In the genomic region with DNA sequence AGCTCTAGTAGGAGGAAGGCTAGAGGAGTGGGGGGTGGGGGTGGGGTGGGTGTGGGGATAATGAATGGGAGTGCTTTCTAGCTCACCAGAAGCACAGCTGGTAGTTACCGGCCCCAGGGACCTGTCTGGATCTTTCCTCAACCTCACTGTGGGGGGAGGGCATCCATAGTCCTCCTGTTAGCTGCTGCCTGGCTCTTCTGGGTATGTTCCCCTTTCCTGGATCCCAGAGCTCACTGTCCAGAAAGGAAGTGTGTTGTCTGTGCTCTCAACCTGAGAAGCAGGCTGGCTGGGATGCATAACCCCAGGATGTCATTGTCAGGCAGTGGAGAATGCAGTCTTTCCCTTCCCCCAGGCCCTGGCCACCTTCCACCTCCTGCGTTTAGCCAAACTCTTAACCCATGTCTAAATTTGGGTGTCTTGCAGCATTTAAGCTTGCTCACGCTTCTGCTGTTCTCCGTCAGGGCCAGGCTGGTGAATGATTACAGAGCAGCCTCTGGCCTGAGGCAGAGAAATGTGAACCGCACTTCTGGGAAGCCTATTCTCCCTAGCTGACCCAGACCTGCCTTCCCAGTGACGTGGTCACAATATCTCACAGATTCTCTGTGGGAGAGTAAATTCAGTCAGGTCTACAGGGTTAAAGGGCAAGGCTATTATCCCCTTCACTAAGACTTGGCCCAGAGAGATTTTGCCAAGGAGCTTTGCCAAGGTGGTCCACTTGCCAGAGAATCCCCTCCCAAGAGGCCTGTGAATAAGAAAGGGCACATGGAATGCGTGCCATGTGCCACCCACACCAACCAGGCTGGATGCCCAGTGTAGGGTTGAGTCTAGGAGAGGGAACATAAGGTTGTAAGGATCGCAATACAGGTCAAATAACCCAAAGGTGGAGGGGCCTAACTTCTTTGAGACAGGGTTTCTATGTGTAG, we compare ENCODE assay signal across 8 mouse cellular contexts. TPM values are rescaled to one million over a fixed set of nuclear protein-coding genes. Genes with fewer than 3 reads are reported as not detected.
DNase-seq lines count a peak whose midpoint lies in the region; ATAC-seq and TF ChIP-seq lines count a peak whose summit lies in the region.

No protein-coding gene starts in this region.

- 49% methylated on average over 8 of the region's 8 CpGs for WGBS in intestine, embryonic 16.5 days
- WGBS in midbrain, postnatal 0 days: 38% methylated on average over 8 of the region's 8 CpGs

- H3K9ac ChIP-seq in intestine, embryonic 16.5 days (ENCODE audit: low read depth, low read length): 0 out of 2 replicates have a peak overlapping the region, but pooled peaks have one; percentile 8
- no peak overlapping the region for H3K9ac ChIP-seq in midbrain, postnatal 0 days (replicated peaks; ENCODE audit: low read length, poor library complexity, severe bottlenecking)

- TF ChIP-seq CTCF in midbrain, postnatal 0 days (IDR thresholded peaks at IDR 0.05): no peak

- no peaks in the 10 kb centered on the region for H3K27me3 ChIP-seq in intestine, embryonic 16.5 days (replicated peaks; ENCODE audit: control insufficient read depth, insufficient read depth, low read length)
- H3K27me3 ChIP-seq in midbrain, postnatal 0 days (ENCODE audit: insufficient read depth, low read length): no peaks in the 10 kb centered on the region

- peak; percentile 60 for DNase-seq in 3134 (ENCODE audit: extremely low read depth, insufficient read length, low spot score)
- DNase-seq in R1 (ENCODE audit: low read depth, low spot score): peak; percentile 72
- peak; percentile 97 for DNase-seq in heart, adult 11 months
- peak; percentile 52 for DNase-seq in midbrain, postnatal 0 days (ENCODE audit: low spot score)
- DNase-seq in right cerebral cortex, postnatal 25 days: no peak
- no peak for DNase-seq in layer of hippocampus, postnatal 36 days
- DNase-seq in layer of hippocampus, adult 9-10 months (ENCODE audit: low spot score): no peak

- H3K27ac ChIP-seq in intestine, embryonic 16.5 days (ENCODE audit: low read length): peak overlapping the region; percentile 54
- H3K27ac ChIP-seq in midbrain, postnatal 0 days (ENCODE audit: low read depth, low read length): no peak overlapping the region

- H3K9me3 ChIP-seq in intestine, embryonic 16.5 days (ENCODE audit: control insufficient read depth, low read length): no peaks in the 10 kb centered on the region
- no peaks in the 10 kb centered on the region for H3K9me3 ChIP-seq in midbrain, postnatal 0 days (ENCODE audit: low read length)

- no peaks in the 10 kb centered on the region for H3K36me3 ChIP-seq in intestine, embryonic 16.5 days (ENCODE audit: control insufficient read depth, insufficient read depth, low read length)
- H3K36me3 ChIP-seq in midbrain, postnatal 0 days (ENCODE audit: insufficient read depth, low read length): no peaks in the 10 kb centered on the region

- H3K4me2 ChIP-seq in intestine, embryonic 16.5 days (ENCODE audit: low read depth, low read length): peak overlapping the region; percentile 87; the same call in 1 of the 2 replicates
- H3K4me2 ChIP-seq in midbrain, postnatal 0 days (ENCODE audit: low read depth, low read length, poor library complexity, severe bottlenecking): no peak overlapping the region

- peaks cover 20% of the 10 kb centered on the region for H3K4me1 ChIP-seq in intestine, embryonic 16.5 days (ENCODE audit: control insufficient read depth, insufficient read depth, low read length)
- peaks cover 10% of the 10 kb centered on the region for H3K4me1 ChIP-seq in midbrain, postnatal 0 days (ENCODE audit: insufficient read depth, low read length)

- no peak overlapping the region for H3K4me3 ChIP-seq in intestine, embryonic 16.5 days (ENCODE audit: low read length)
- no peak overlapping the region for H3K4me3 ChIP-seq in midbrain, postnatal 0 days (ENCODE audit: low read depth, low read length)

- ATAC-seq in intestine, embryonic 16.5 days: peak; percentile 56
- ATAC-seq in midbrain, postnatal 0 days (ENCODE audit: low FRiP score): no peak

RNA-seq across cellular contexts. Expression of gene Dysf, which starts 2.2 kb away (rescaled TPM):
- 5.7 and 6.1 TPM in 2 replicates for polyA plus RNA-seq in intestine, embryonic 16.5 days (2015; fragmentation: Nextera tagmentation; extraction: Ambion mirVana)
- 1.4 and 1.8 TPM in 2 replicates for total RNA-seq in midbrain, postnatal 0 days (2014; rRNA removed)
- 1.7 and 2.0 TPM in 2 replicates for polyA plus RNA-seq in midbrain, postnatal 0 days (2015; fragmentation: Nextera tagmentation; extraction: Ambion mirVana)
- total RNA-seq in layer of hippocampus, postnatal 36 days (2021): 1 to 10 TPM; 1.4 to 1.7 TPM

Comparison
In these comparisons a context has a peak if more than half of its experiments do, and no peak if none do; other contexts are left out.
1. DNase-seq: peak in 3134 (single experiment), R1 (single experiment), heart, adult 11 months (single experiment) and midbrain, postnatal 0 days (single experiment); none in right cerebral cortex, postnatal 25 days (single experiment), layer of hippocampus, postnatal 36 days (0 of 2) and layer of hippocampus, adult 9-10 months (single experiment).